Mouse (Mus musculus): Measurements from ENCODE around the gene Camsap3. TPM values are rescaled to one million over a fixed set of nuclear protein-coding genes. Genes with fewer than 3 reads are reported as not detected.

Camsap3 gene
- total RNA-seq, 1 experiment = 22.4 TPM

DNA sequence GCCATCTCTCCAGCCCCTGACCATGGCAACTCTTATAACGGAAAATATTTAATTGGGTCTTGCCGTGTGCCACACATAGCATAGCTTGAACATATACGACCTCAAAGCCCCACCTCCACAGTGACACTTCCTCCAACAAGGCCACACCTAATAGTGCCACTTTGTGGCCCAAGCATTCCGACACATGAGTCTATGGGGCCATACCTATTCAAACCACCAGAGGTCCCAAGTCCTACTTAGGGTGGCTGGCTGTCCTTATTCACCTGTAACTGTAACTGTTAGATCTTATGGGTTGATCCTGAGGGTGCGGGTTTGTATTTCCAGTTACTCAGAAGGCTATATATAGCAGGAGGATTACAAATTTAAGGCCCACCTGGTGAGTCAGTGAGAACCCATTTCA, 40.9 kb downstream of the Camsap3 start:
- in situ Hi-C loops (cut with MboI; ENCODE audit: low sequenced_read_pairs in 2 of 2, unreplicated experiment in 2 of 2) = no loop called here
- H3K4me3 ChIP-seq (ENCODE audit: insufficient read depth in 1 of 2, low read depth in 1 of 2, low read length in 2 of 2, poor library complexity in 1 of 2, severe bottlenecking in 1 of 2) = no peak overlapping the region
- no peaks in the 10 kb centered on the region for H3K36me3 ChIP-seq (ENCODE audit: control insufficient read depth, insufficient read depth, low read length, poor library complexity, severe bottlenecking)
- no peak for DNase-seq (ENCODE audit: low read depth, low spot score)
- no peaks in the 10 kb centered on the region for H3K9me3 ChIP-seq (ENCODE audit: control insufficient read depth, insufficient read depth, low read depth, low read length)
- H3K27ac ChIP-seq (ENCODE audit: insufficient read depth, low read depth, low read length, poor library complexity, severe bottlenecking) = no peak overlapping the region
- no peak overlapping the region for H3K9ac ChIP-seq (ENCODE audit: insufficient read depth, low read depth, low read length, poor library complexity, severe bottlenecking)
- no peaks in the 10 kb centered on the region for H3K4me1 ChIP-seq (ENCODE audit: control insufficient read depth in 2 of 2, insufficient read depth in 2 of 2, low read length in 2 of 2, poor library complexity in 1 of 2)
- TF ChIP-seq MAFK (IDR thresholded peaks at IDR 0.05; ENCODE audit: insufficient read depth, low read depth, low read length) (no peak), HCFC1 (IDR thresholded peaks at IDR 0.05; ENCODE audit: borderline replicate concordance, insufficient read depth, low read length) (no peak), CHD2 (IDR thresholded peaks at IDR 0.05; ENCODE audit: low read depth, low read length) (no peak), ZC3H11A (IDR thresholded peaks at IDR 0.05; ENCODE audit: borderline replicate concordance, low read depth, low read length) (no peak), ZNF384 (IDR thresholded peaks at IDR 0.05; ENCODE audit: low read depth, low read length) (no peak)

DNA sequence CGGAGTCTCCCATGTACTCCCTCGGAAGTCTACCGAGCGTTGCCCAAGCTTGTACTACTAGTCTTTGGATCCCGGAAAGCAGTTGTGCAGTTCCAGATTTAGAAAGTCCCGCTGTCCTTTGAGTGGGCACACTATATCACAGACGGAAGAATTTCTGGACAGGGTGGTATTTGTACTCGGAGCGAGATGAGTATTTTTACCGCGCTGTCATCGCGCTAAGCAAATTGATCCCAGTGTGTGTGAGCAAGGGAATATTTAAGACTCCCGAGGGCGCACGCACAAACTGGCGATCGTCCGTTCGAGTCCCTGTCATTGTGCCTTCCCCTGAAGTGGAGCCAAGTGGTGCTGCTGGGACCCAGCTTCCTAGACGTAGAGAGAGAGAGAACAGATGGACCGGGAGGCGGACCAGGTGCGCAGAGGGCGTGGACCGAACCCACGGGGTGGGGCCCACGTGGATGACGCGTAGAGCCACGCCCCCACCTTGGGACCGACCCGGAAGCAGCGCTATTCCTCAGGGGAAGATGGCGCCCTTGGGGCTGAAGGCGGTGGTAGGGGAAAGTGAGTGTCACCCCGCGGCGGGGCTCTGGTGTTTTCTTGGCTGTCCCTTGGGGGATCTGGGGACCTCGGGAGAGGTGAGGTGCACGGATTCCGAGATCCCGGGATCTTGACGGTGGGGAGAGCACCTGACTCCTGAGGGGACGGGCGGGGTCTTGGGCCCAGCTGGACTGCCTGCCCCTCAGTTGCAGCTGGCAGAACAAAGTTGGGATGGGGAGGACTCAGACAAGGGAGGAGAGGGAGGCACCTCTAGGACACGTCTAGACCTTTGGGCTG, 43.8 kb downstream of the Camsap3 start, which contains the start of gene Stxbp2:
Gene Stxbp2, plus strand, starts transcription at position 309 of the 831 bp plus-strand sequence.
- Histone ChIP-seq H3K4me3 (ENCODE audit: insufficient read depth in 1 of 2, low read depth in 1 of 2, low read length in 2 of 2, poor library complexity in 1 of 2, severe bottlenecking in 1 of 2) (peak within 1 kb of the TSS; percentile 75 to 99), H3K27ac (ENCODE audit: insufficient read depth, low read depth, low read length, poor library complexity, severe bottlenecking) (no peak within 1 kb of the TSS), H3K9ac (ENCODE audit: insufficient read depth, low read depth, low read length, poor library complexity, severe bottlenecking) (peak within 1 kb of the TSS; percentile 74), H3K4me1 (ENCODE audit: control insufficient read depth in 2 of 2, insufficient read depth in 2 of 2, low read length in 2 of 2, poor library complexity in 1 of 2) (no peaks in the 10 kb centered on the region), H3K9me3 (ENCODE audit: control insufficient read depth, insufficient read depth, low read depth, low read length) (no peaks in the 10 kb centered on the region), H3K36me3 (ENCODE audit: control insufficient read depth, insufficient read depth, low read length, poor library complexity, severe bottlenecking) (peaks cover 17% of the 10 kb centered on the region; the same call in 1 of the 2 replicates)
- TF ChIP-seq ZC3H11A (IDR thresholded peaks at IDR 0.05; ENCODE audit: borderline replicate concordance, low read depth, low read length) = peak; percentile 6; the same call in 1 of the 2 replicates
- no peak for TF ChIP-seq ZNF384 (IDR thresholded peaks at IDR 0.05; ENCODE audit: low read depth, low read length)
- DNase-seq (ENCODE audit: low read depth, low spot score) = peak; percentile 67
- in situ Hi-C loops (cut with MboI; ENCODE audit: low sequenced_read_pairs in 2 of 2, unreplicated experiment in 2 of 2) = no loop called here

DNA sequence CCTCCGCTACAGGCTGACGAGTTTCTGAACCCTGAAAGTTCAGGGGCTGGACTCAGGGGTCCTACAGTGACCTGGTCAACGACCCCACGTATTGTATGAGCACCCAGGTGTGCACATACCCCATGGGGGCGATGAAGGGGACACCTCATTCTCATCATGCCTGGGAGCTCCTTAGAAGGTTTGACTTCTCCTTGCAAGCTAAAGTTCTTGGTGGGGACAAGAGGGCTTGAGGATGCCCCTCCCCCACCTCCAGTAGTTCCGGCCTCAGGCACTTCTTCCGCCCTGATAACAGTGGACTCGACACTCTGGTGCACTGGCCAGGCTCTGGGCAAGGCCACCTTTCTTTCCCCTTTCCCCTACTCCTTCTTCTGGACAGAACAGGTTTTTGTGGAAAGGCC, 44.4 kb downstream of the Camsap3 start:
- Histone ChIP-seq H3K9ac (ENCODE audit: insufficient read depth, low read depth, low read length, poor library complexity, severe bottlenecking) (peak overlapping the region; percentile 74), H3K4me3 (ENCODE audit: insufficient read depth in 1 of 2, low read depth in 1 of 2, low read length in 2 of 2, poor library complexity in 1 of 2, severe bottlenecking in 1 of 2) (peak overlapping the region; percentile 75 to 99), H3K9me3 (ENCODE audit: control insufficient read depth, insufficient read depth, low read depth, low read length) (no peaks in the 10 kb centered on the region), H3K27ac (ENCODE audit: insufficient read depth, low read depth, low read length, poor library complexity, severe bottlenecking) (no peak overlapping the region), H3K36me3 (ENCODE audit: control insufficient read depth, insufficient read depth, low read length, poor library complexity, severe bottlenecking) (peaks cover 22% of the 10 kb centered on the region; the same call in 1 of the 2 replicates), H3K4me1 (ENCODE audit: control insufficient read depth in 2 of 2, insufficient read depth in 2 of 2, low read length in 2 of 2, poor library complexity in 1 of 2) (no peaks in the 10 kb centered on the region)
- TF ChIP-seq HCFC1 (IDR thresholded peaks at IDR 0.05; ENCODE audit: borderline replicate concordance, insufficient read depth, low read length) = no peak
- TF ChIP-seq CHD2 (IDR thresholded peaks at IDR 0.05; ENCODE audit: low read depth, low read length) = no peak
- TF ChIP-seq ZNF384 (IDR thresholded peaks at IDR 0.05; ENCODE audit: low read depth, low read length) = no peak
- no peak for TF ChIP-seq ZC3H11A (IDR thresholded peaks at IDR 0.05; ENCODE audit: borderline replicate concordance, low read depth, low read length)
- no peak for TF ChIP-seq MAFK (IDR thresholded peaks at IDR 0.05; ENCODE audit: insufficient read depth, low read depth, low read length)
- no peak for DNase-seq (ENCODE audit: low read depth, low spot score)
- in situ Hi-C loops (cut with MboI; ENCODE audit: low sequenced_read_pairs in 2 of 2, unreplicated experiment in 2 of 2) = no loop called here

DNA sequence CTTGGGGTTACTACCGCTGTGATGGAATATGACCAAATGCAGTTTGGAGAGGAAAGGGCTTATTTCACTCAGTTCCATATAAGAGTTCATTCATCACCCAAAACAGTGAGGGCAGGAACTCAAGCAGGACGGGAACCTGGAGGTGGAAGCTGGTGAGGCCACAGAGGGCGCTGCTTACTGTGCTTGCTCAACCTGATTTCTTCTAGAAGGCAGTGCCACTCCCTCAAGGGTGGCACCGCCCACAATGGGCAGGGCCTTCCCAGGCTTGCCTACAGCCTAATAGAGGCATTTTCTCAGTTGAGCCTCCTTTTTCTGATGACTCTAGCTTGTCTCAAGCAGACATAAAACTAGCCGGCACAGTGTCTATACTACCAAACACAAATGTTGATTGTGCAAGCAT, 58.7 kb downstream of the Camsap3 start:
- peaks cover 0 to 13% of the 10 kb centered on the region in 2 experiments; a peak in 3 of 4 replicates for H3K4me1 ChIP-seq (ENCODE audit: control insufficient read depth in 2 of 2, insufficient read depth in 2 of 2, low read length in 2 of 2, poor library complexity in 1 of 2)
- H3K9me3 ChIP-seq (ENCODE audit: control insufficient read depth, insufficient read depth, low read depth, low read length) = no peaks in the 10 kb centered on the region
- H3K36me3 ChIP-seq (ENCODE audit: control insufficient read depth, insufficient read depth, low read length, poor library complexity, severe bottlenecking) = peaks cover 8% of the 10 kb centered on the region; the same call in 1 of the 2 replicates
- peak overlapping the region; percentile 44 to 55 for H3K4me3 ChIP-seq (ENCODE audit: insufficient read depth in 1 of 2, low read depth in 1 of 2, low read length in 2 of 2, poor library complexity in 1 of 2, severe bottlenecking in 1 of 2)
- in situ Hi-C loops (cut with MboI; ENCODE audit: low sequenced_read_pairs in 2 of 2, unreplicated experiment in 2 of 2) = no loop called here
- TF ChIP-seq MAFK (IDR thresholded peaks at IDR 0.05; ENCODE audit: insufficient read depth, low read depth, low read length) = peak; percentile 39; the same call in 1 of the 2 replicates
- no peak for TF ChIP-seq HCFC1 (IDR thresholded peaks at IDR 0.05; ENCODE audit: borderline replicate concordance, insufficient read depth, low read length)
- peak overlapping the region; percentile 61; the same call in 1 of the 2 replicates for H3K9ac ChIP-seq (ENCODE audit: insufficient read depth, low read depth, low read length, poor library complexity, severe bottlenecking)
- no peak overlapping the region for H3K27ac ChIP-seq (ENCODE audit: insufficient read depth, low read depth, low read length, poor library complexity, severe bottlenecking)
- no peak for DNase-seq (ENCODE audit: low read depth, low spot score)
